Mouse (Mus musculus): Measurements from ENCODE around the gene Cckar.

Gene Cckar

GRCm38 (mm10) chr5:53672352-53672751, 35.2 kb downstream of the Cckar start:
- DNase-seq = peak; percentile 69 to 85

DNA sequence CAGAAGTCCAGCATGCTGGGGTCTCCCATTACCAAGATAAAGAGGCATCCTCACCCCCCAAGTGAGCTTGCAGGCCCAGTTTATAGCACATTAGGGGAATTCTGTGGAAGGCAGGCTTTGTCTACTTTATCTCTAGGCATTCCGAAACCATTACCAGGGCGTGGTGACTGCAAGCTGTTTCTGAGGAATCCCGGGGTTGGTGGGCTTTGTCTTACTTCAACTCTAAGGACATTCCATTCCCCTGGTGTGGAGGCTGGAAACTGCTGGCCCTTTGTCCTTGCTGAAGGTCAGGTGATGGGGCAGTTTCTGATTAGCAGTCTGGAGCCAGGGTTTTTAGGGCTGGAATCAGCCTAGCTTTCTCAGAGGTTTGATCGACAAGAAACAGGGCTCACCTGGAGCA, 36.0 kb downstream of the Cckar start:
- no peak for DNase-seq

DNA sequence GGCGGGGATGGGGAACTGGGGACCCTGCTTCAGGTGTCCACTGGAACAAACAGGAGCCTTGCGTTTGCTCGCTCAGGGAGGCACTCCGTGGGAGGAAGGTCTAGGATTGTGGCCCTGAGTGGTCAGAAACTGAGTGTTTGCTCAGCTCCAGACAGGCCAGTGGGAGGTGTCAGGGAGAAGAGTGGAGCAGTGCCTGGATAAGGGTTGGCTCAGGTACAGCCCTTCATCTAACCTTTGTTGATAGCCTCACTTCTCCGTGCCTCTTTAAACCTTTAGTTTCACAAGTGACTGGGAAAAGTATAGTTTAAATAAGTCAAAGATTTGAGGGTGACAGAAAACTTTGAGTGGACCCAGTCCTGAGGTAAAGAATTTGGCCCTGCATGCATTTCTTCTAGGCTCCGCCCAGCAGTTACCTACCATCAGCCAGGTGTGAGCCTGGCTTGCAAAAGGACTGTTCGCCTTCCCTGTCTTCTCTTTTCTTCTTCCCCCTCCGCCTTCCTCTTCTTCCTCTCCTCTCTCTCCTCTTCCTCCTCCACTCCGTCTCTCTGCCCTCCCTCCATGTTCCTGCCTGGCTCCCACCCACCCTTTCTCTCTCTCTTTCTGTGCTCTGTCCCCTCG, 37.1 kb downstream of the Cckar start:
- no peak for DNase-seq

- DNase-seq = no peak
Measured at GRCm38 (mm10) chr5:53668021-53668420, 39.5 kb downstream of the Cckar start.

GRCm38 (mm10) chr5:53663665-53664064, 43.8 kb downstream of the Cckar start:
- no peak for DNase-seq

GRCm38 (mm10) chr5:53662413-53662812, 45.1 kb downstream of the Cckar start:
- no peak for DNase-seq

- no peak for DNase-seq
Measured at GRCm38 (mm10) chr5:53661508-53661907, 46.0 kb downstream of the Cckar start.

GRCm38 (mm10) chr5:53657925-53658324, 49.6 kb downstream of the Cckar start:
- DNase-seq = peak; percentile 37 to 60

GRCm38 (mm10) chr5:53656596-53656995, 50.9 kb downstream of the Cckar start:
- DNase-seq = peak in 1 of 2 experiments; percentile 31

All from kidney, postnatal 36 days (tissue).